Mouse (Mus musculus): ENCODE measurements around the gene Mmp27.

Gene Mmp27

GRCm38 (mm10) chr9:7602982-7603742 is 32.0 kb downstream of the Mmp27 start:
- DNase-seq (ENCODE audit: low spot score): peak; percentile 23

GRCm38 (mm10) chr9:7604005-7604404 is 32.8 kb downstream of the Mmp27 start:
- DNase-seq (ENCODE audit: low spot score): no peak

- DNase-seq (ENCODE audit: low spot score): no peak
These were observed 34.4 kb downstream of the Mmp27 start for GRCm38 (mm10) chr9:7605638-7606037.

- DNase-seq (ENCODE audit: low spot score): no peak
These were observed 51.4 kb downstream of the Mmp27 start for GRCm38 (mm10) chr9:7622582-7622981.

GRCm38 (mm10) chr9:7627931-7628330 is 56.7 kb downstream of the Mmp27 start, which contains the start of gene Mmp20:
Gene Mmp20, plus strand, starts transcription at chr9:7628231.
- DNase-seq (ENCODE audit: low spot score): no peak
